Mouse (Mus musculus): ENCODE measurements around the gene Olfr781. TPM values are rescaled to one million over a fixed set of nuclear protein-coding genes. Genes with fewer than 3 reads are reported as not detected.
"Not testable (repeated sequence)": the region's sequence is repeated elsewhere in the genome, so short reads cannot be mapped to it uniquely, and the experiment has no call there.

The Olfr781 gene
- total RNA-seq (2014; rRNA removed) = not detected in 2 replicates
- not detected in 2 replicates for polyA plus RNA-seq (2015; fragmentation: Nextera tagmentation; extraction: Ambion mirVana)

- Histone ChIP-seq H3K4me1 (ENCODE audit: insufficient read depth, low read length) (no peaks in the 10 kb centered on the region), H3K4me3 (ENCODE audit: low read depth, low read length) (no peak within 1 kb of the TSS), H3K9me3 (ENCODE audit: low read length) (no peaks in the 10 kb centered on the region), H3K36me3 (ENCODE audit: insufficient read depth, low read length) (no peaks in the 10 kb centered on the region), H3K27ac (ENCODE audit: low read depth, low read length) (no peak within 1 kb of the TSS), H3K4me2 (ENCODE audit: low read depth, low read length, poor library complexity, severe bottlenecking) (no peak within 1 kb of the TSS), H3K27me3 (ENCODE audit: insufficient read depth, low read length) (no peaks in the 10 kb centered on the region), H3K9ac (replicated peaks; ENCODE audit: low read length, poor library complexity, severe bottlenecking) (no peak within 1 kb of the TSS)
- ATAC-seq (ENCODE audit: low FRiP score) (no peak), DNase-seq (ENCODE audit: low spot score) (no peak)
- TF ChIP-seq CTCF (IDR thresholded peaks at IDR 0.05) = no peak
These were observed at the start of gene Olfr781 for GRCm38 (mm10) chr10:129328554-129328953. Gene Olfr781 (plus strand): TSS chr10:129328854.

- not testable (repeated sequence) for DNase-seq (ENCODE audit: low spot score); H3K9me3 ChIP-seq (ENCODE audit: low read length); H3K4me2 ChIP-seq (ENCODE audit: low read depth, low read length, poor library complexity, severe bottlenecking); H3K27me3 ChIP-seq (ENCODE audit: insufficient read depth, low read length); H3K9ac ChIP-seq (replicated peaks; ENCODE audit: low read length, poor library complexity, severe bottlenecking); ATAC-seq (ENCODE audit: low FRiP score); H3K4me1 ChIP-seq (ENCODE audit: insufficient read depth, low read length); H3K36me3 ChIP-seq (ENCODE audit: insufficient read depth, low read length); H3K4me3 ChIP-seq (ENCODE audit: low read depth, low read length); H3K27ac ChIP-seq (ENCODE audit: low read depth, low read length)
- WGBS = 50% methylated on average over 1 of the region's 1 CpGs
These were observed 15.7 kb upstream of the Olfr781 start for GRCm38 (mm10) chr10:129312973-129313372.

GRCm38 (mm10) chr10:129313521-129313920, 15.1 kb upstream of the Olfr781 start:
- H3K27me3 ChIP-seq (ENCODE audit: insufficient read depth, low read length); H3K36me3 ChIP-seq (ENCODE audit: insufficient read depth, low read length); H3K9me3 ChIP-seq (ENCODE audit: low read length); H3K27ac ChIP-seq (ENCODE audit: low read depth, low read length); ATAC-seq (ENCODE audit: low FRiP score); H3K4me2 ChIP-seq (ENCODE audit: low read depth, low read length, poor library complexity, severe bottlenecking); H3K9ac ChIP-seq (replicated peaks; ENCODE audit: low read length, poor library complexity, severe bottlenecking); H3K4me3 ChIP-seq (ENCODE audit: low read depth, low read length); DNase-seq (ENCODE audit: low spot score); H3K4me1 ChIP-seq (ENCODE audit: insufficient read depth, low read length): not testable (repeated sequence)
- WGBS = no CpG with 5 or more reads among the region's 1 CpGs

- Histone ChIP-seq H3K4me2 (ENCODE audit: low read depth, low read length, poor library complexity, severe bottlenecking) (no peak within 1 kb of the TSS), H3K27ac (ENCODE audit: low read depth, low read length) (no peak within 1 kb of the TSS), H3K4me3 (ENCODE audit: low read depth, low read length) (no peak within 1 kb of the TSS), H3K4me1 (ENCODE audit: insufficient read depth, low read length) (no peaks in the 10 kb centered on the region), H3K9ac (replicated peaks; ENCODE audit: low read length, poor library complexity, severe bottlenecking) (no peak within 1 kb of the TSS), H3K36me3 (ENCODE audit: insufficient read depth, low read length) (no peaks in the 10 kb centered on the region), H3K9me3 (ENCODE audit: low read length) (no peaks in the 10 kb centered on the region), H3K27me3 (ENCODE audit: insufficient read depth, low read length) (no peaks in the 10 kb centered on the region)
- TF ChIP-seq CTCF (IDR thresholded peaks at IDR 0.05) = no peak
- DNase-seq (ENCODE audit: low spot score) (no peak), ATAC-seq (ENCODE audit: low FRiP score) (no peak)
- WGBS = 83% methylated on average over 3 of the region's 3 CpGs
These were observed 10.8 kb upstream of the Olfr781 start, which contains the start of gene Olfr780 for GRCm38 (mm10) chr10:129317817-129318216. Gene Olfr780 (plus strand): TSS chr10:129318117.

GRCm38 (mm10) chr10:129348550-129348949, 19.9 kb downstream of the Olfr781 start, which contains the start of gene Olfr782:
Gene Olfr782 (plus strand): TSS chr10:129348850.
- no peak within 1 kb of the TSS for H3K9ac ChIP-seq (replicated peaks; ENCODE audit: low read length, poor library complexity, severe bottlenecking)
- H3K9me3 ChIP-seq (ENCODE audit: low read length) = no peaks in the 10 kb centered on the region
- 90% methylated on average over 3 of the region's 3 CpGs for WGBS
- DNase-seq (ENCODE audit: low spot score) (no peak), ATAC-seq (ENCODE audit: low FRiP score) (no peak)
- TF ChIP-seq CTCF (IDR thresholded peaks at IDR 0.05) = no peak
- no peaks in the 10 kb centered on the region for H3K36me3 ChIP-seq (ENCODE audit: insufficient read depth, low read length)
- H3K27ac ChIP-seq (ENCODE audit: low read depth, low read length) = no peak within 1 kb of the TSS
- H3K4me2 ChIP-seq (ENCODE audit: low read depth, low read length, poor library complexity, severe bottlenecking) = no peak within 1 kb of the TSS
- H3K27me3 ChIP-seq (ENCODE audit: insufficient read depth, low read length) = no peaks in the 10 kb centered on the region
- H3K4me1 ChIP-seq (ENCODE audit: insufficient read depth, low read length) = no peaks in the 10 kb centered on the region
- H3K4me3 ChIP-seq (ENCODE audit: low read depth, low read length) = no peak within 1 kb of the TSS

- not testable (repeated sequence) for H3K9ac ChIP-seq (replicated peaks; ENCODE audit: low read length, poor library complexity, severe bottlenecking); H3K4me1 ChIP-seq (ENCODE audit: insufficient read depth, low read length); H3K36me3 ChIP-seq (ENCODE audit: insufficient read depth, low read length); H3K4me2 ChIP-seq (ENCODE audit: low read depth, low read length, poor library complexity, severe bottlenecking); H3K27ac ChIP-seq (ENCODE audit: low read depth, low read length); H3K9me3 ChIP-seq (ENCODE audit: low read length); H3K27me3 ChIP-seq (ENCODE audit: insufficient read depth, low read length); ATAC-seq (ENCODE audit: low FRiP score); H3K4me3 ChIP-seq (ENCODE audit: low read depth, low read length); DNase-seq (ENCODE audit: low spot score)
- 90% methylated on average over 2 of the region's 2 CpGs for whole genome bisulfite sequencing
These were observed 23.8 kb downstream of the Olfr781 start for GRCm38 (mm10) chr10:129352475-129352874.

- not testable (repeated sequence) for H3K36me3 ChIP-seq (ENCODE audit: insufficient read depth, low read length); H3K27ac ChIP-seq (ENCODE audit: low read depth, low read length); H3K9me3 ChIP-seq (ENCODE audit: low read length); H3K4me3 ChIP-seq (ENCODE audit: low read depth, low read length); DNase-seq (ENCODE audit: low spot score); H3K4me2 ChIP-seq (ENCODE audit: low read depth, low read length, poor library complexity, severe bottlenecking); H3K4me1 ChIP-seq (ENCODE audit: insufficient read depth, low read length); ATAC-seq (ENCODE audit: low FRiP score); H3K27me3 ChIP-seq (ENCODE audit: insufficient read depth, low read length); H3K9ac ChIP-seq (replicated peaks; ENCODE audit: low read length, poor library complexity, severe bottlenecking)
- 79% methylated on average over 4 of the region's 4 CpGs for WGBS
These were observed 27.8 kb downstream of the Olfr781 start for GRCm38 (mm10) chr10:129356496-129356895.

Measured in midbrain, postnatal 0 days (tissue).